Mouse (Mus musculus): Measurements from ENCODE around the gene Por.

GRCm38 (mm10) chr5:135695277-135695721, 25.5 kb downstream of the Por start:
- TF ChIP-seq CTCF (IDR thresholded peaks at IDR 0.05; ENCODE audit: low read depth, low read length): no peak
- no peak for TF ChIP-seq POLR2A (IDR thresholded peaks at IDR 0.05; ENCODE audit: extremely low read depth, insufficient read depth, low read length)

Data from liver, adult 2 months (tissue).